Mouse (Mus musculus) lung, adult 18-20 months (tissue): ENCODE results near the gene Tshz2.

Experiments used
- DNase-seq, 2 experiments: peaks; one replicate each; pipeline ENCODE4 v3.0.0; 2022; ENCODE audit warnings: mixed read lengths in 2 of 2

Tshz2 gene

GRCm38 (mm10) chr2:169887921-169888320 lies 255.1 kb downstream of the Tshz2 start:
- no peak for DNase-seq

- DNase-seq = no peak
Observed at GRCm38 (mm10) chr2:169892441-169893038, 259.7 kb downstream of the Tshz2 start.

- DNase-seq = no peak
Observed at GRCm38 (mm10) chr2:169902896-169903295, 270.1 kb downstream of the Tshz2 start.

- no peak for DNase-seq
Observed at GRCm38 (mm10) chr2:169906396-169906795, 273.6 kb downstream of the Tshz2 start.

GRCm38 (mm10) chr2:169907979-169908378 lies 275.2 kb downstream of the Tshz2 start:
- no peak for DNase-seq

GRCm38 (mm10) chr2:169910606-169911005 lies 277.8 kb downstream of the Tshz2 start:
- DNase-seq = no peak

- no peak for DNase-seq
Observed at GRCm38 (mm10) chr2:169912826-169913225, 280.0 kb downstream of the Tshz2 start.

GRCm38 (mm10) chr2:169914903-169915302 lies 282.1 kb downstream of the Tshz2 start:
- peak; percentile 12 to 13 for DNase-seq

- DNase-seq = no peak
Observed at GRCm38 (mm10) chr2:169915326-169915725, 282.5 kb downstream of the Tshz2 start.

- DNase-seq = no peak
Observed at GRCm38 (mm10) chr2:169919111-169919695, 286.4 kb downstream of the Tshz2 start.

- no peak for DNase-seq
Observed at GRCm38 (mm10) chr2:169924177-169924810, 291.5 kb downstream of the Tshz2 start.

- no peak for DNase-seq
Observed at GRCm38 (mm10) chr2:169925466-169925865, 292.7 kb downstream of the Tshz2 start.

GRCm38 (mm10) chr2:169926016-169926415 lies 293.2 kb downstream of the Tshz2 start:
- DNase-seq = peak in 1 of 2 experiments; percentile 9

GRCm38 (mm10) chr2:169927401-169927800 lies 294.6 kb downstream of the Tshz2 start:
- DNase-seq = no peak

GRCm38 (mm10) chr2:169928447-169929120 lies 295.8 kb downstream of the Tshz2 start:
- DNase-seq = peak; percentile 80 to 84

- peak; percentile 51 to 65 for DNase-seq
Observed at GRCm38 (mm10) chr2:169929540-169930497, 297.0 kb downstream of the Tshz2 start.

GRCm38 (mm10) chr2:169935642-169936041 lies 302.8 kb downstream of the Tshz2 start:
- DNase-seq = no peak

GRCm38 (mm10) chr2:169940297-169941142 lies 307.7 kb downstream of the Tshz2 start:
- DNase-seq = no peak

- no peak for DNase-seq
Observed at GRCm38 (mm10) chr2:169943727-169944126, 310.9 kb downstream of the Tshz2 start.

GRCm38 (mm10) chr2:169948139-169948538 lies 315.3 kb downstream of the Tshz2 start:
- no peak for DNase-seq

- no peak for DNase-seq
Observed at GRCm38 (mm10) chr2:169951041-169951440, 318.2 kb downstream of the Tshz2 start.
